Mouse (Mus musculus) intestine, embryonic 16.5 days (tissue): ENCODE data around the gene Lgi4. TPM values are rescaled to one million over a fixed set of nuclear protein-coding genes. Genes with fewer than 3 reads are reported as not detected.

Source experiments
- ATAC-seq: fragments of 200-750 bp; cut with Nextera tagmentation; 2 replicates; pipeline ENCODE4 v1.8.0; 2017; ENCODE audit warnings: moderate TSS enrichment, moderate library complexity
- H3K27ac ChIP-seq: fragments of 300-500 bp; sonication (generic); 2 replicates; pipeline ENCODE4 v1.5.1; 2014; ENCODE audit warnings: mild to moderate bottlenecking, low read length
- H3K27me3 ChIP-seq: fragments of 300-500 bp; sonication (generic); replicated peaks from 2 replicates; pipeline ENCODE4 v1.6.1; 2014; ENCODE audit warnings: low read length, control low read depth, mixed read lengths; ENCODE audit not compliant: control insufficient read depth, insufficient read depth
- H3K36me3 ChIP-seq: fragments of 300-500 bp; sonication (generic); 2 replicates; pipeline ENCODE4 v1.6.1; 2014; ENCODE audit warnings: low read length, control low read depth; ENCODE audit not compliant: control insufficient read depth, insufficient read depth
- H3K4me1 ChIP-seq: fragments of 300-500 bp; sonication (generic); 2 replicates; pipeline ENCODE4 v1.6.1; 2014; ENCODE audit warnings: low read length, control low read depth, mixed read lengths; ENCODE audit not compliant: control insufficient read depth, insufficient read depth
- H3K4me2 ChIP-seq: fragments of 300-500 bp; sonication (generic); 2 replicates; pipeline ENCODE4 v1.6.1; 2014; ENCODE audit warnings: low read depth, low read length, control low read depth
- H3K4me3 ChIP-seq: fragments of 300-500 bp; sonication (generic); 2 replicates; pipeline ENCODE4 v1.5.1; 2014; ENCODE audit warnings: mild to moderate bottlenecking, low read length
- H3K9ac ChIP-seq: fragments of 300-500 bp; sonication (generic); 2 replicates; pipeline ENCODE4 v1.6.1; 2014; ENCODE audit warnings: low read depth, low read length
- H3K9me3 ChIP-seq: fragments of 300-500 bp; sonication (generic); 2 replicates; pipeline ENCODE4 v1.6.1; 2016; ENCODE audit warnings: low read length, control low read depth; ENCODE audit not compliant: control insufficient read depth
- WGBS: fragments of 180-500 bp; shearing (Covaris S2); extraction: QIAGEN DNeasy Blood & Tissue Kit; methylation state at CpG from one replicate; pipeline ENCODE4 v1.1.7; 2014; 5-methylcytosine and 5-hydroxymethylcytosine counted together
- polyA plus RNA-seq: library from polyadenylated mRNA; unstranded; fragments of >200 nt; fragmentation: Nextera tagmentation; extraction: Ambion mirVana; gene quantifications from 2 replicates; pipeline ENCODE4 v1.2.1, GENCODE M21; 2015

The Lgi4 gene
- polyA plus RNA-seq: 0.83 and 1.4 TPM in 2 replicates

GRCm38 (mm10) chr7:31059108-31059507, at the start of gene Lgi4:
Lgi4 (plus strand) TSS chr7:31059342.
- H3K27ac ChIP-seq: peak within 1 kb of the TSS; percentile 37; the same call in 1 of the 2 replicates

GRCm38 (mm10) chr7:31012971-31013370, 46.2 kb upstream of the Lgi4 start:
- Histone ChIP-seq H3K4me1 (peaks cover 14% of the 10 kb centered on the region), H3K4me2 (no peak overlapping the region), H3K36me3 (no peaks in the 10 kb centered on the region), H3K9ac (no peak overlapping the region), H3K27ac (no peak overlapping the region), H3K4me3 (no peak overlapping the region), H3K9me3 (no peaks in the 10 kb centered on the region), H3K27me3 (no peaks in the 10 kb centered on the region)
- WGBS: 80% methylated on average over 5 of the region's 5 CpGs
- ATAC-seq: no peak

More at GRCm38 (mm10) chr7:31059108-31059507, at the start of gene Lgi4:
- ATAC-seq: peak; percentile 40
- Histone ChIP-seq H3K36me3 (no peaks in the 10 kb centered on the region), H3K9me3 (no peaks in the 10 kb centered on the region), H3K4me2 (no peak within 1 kb of the TSS), H3K27me3 (0 out of 2 replicates have a peak, but pooled peaks cover under 1% of the 10 kb centered on the region), H3K4me1 (peaks cover 13% of the 10 kb centered on the region), H3K9ac (0 out of 2 replicates have a peak within 1 kb of the TSS, but pooled peaks have one; percentile 14), H3K4me3 (no peak within 1 kb of the TSS)
- 3% methylated on average over 2 of the region's 2 CpGs for WGBS

GRCm38 (mm10) chr7:31017104-31017901, 41.8 kb upstream of the Lgi4 start:
- 31% methylated on average over 10 of the region's 10 CpGs for WGBS
- no peaks in the 10 kb centered on the region for H3K36me3 ChIP-seq
- peak; percentile 91 for ATAC-seq
- H3K9me3 ChIP-seq: no peaks in the 10 kb centered on the region
- peak overlapping the region; percentile 23; the same call in 1 of the 2 replicates for H3K4me2 ChIP-seq
- no peak overlapping the region for H3K4me3 ChIP-seq
- no peak overlapping the region; the same call in 1 of the 2 replicates for H3K27ac ChIP-seq
- H3K9ac ChIP-seq: no peak overlapping the region
- H3K4me1 ChIP-seq: peaks cover 9% of the 10 kb centered on the region
- no peaks in the 10 kb centered on the region for H3K27me3 ChIP-seq

GRCm38 (mm10) chr7:31028609-31029008, 30.5 kb upstream of the Lgi4 start:
- H3K27me3 ChIP-seq: no peaks in the 10 kb centered on the region
- no peak for ATAC-seq
- no peaks in the 10 kb centered on the region for H3K9me3 ChIP-seq
- H3K4me3 ChIP-seq: no peak overlapping the region
- 75% methylated on average over 8 of the region's 8 CpGs for WGBS
- no peak overlapping the region for H3K9ac ChIP-seq
- no peak overlapping the region for H3K4me2 ChIP-seq
- no peaks in the 10 kb centered on the region for H3K36me3 ChIP-seq
- no peaks in the 10 kb centered on the region for H3K4me1 ChIP-seq
- no peak overlapping the region for H3K27ac ChIP-seq

- Histone ChIP-seq H3K27ac (no peak overlapping the region), H3K4me1 (no peaks in the 10 kb centered on the region), H3K4me2 (no peak overlapping the region), H3K4me3 (no peak overlapping the region), H3K27me3 (no peaks in the 10 kb centered on the region), H3K9me3 (no peaks in the 10 kb centered on the region), H3K9ac (no peak overlapping the region), H3K36me3 (no peaks in the 10 kb centered on the region)
- no peak for ATAC-seq
- 67% methylated on average over 2 of the region's 2 CpGs for whole genome bisulfite sequencing
Observed at GRCm38 (mm10) chr7:31030717-31031116, 28.4 kb upstream of the Lgi4 start.

GRCm38 (mm10) chr7:31031731-31032130, 27.4 kb upstream of the Lgi4 start:
- Histone ChIP-seq H3K9me3 (no peaks in the 10 kb centered on the region), H3K27me3 (no peaks in the 10 kb centered on the region), H3K36me3 (no peaks in the 10 kb centered on the region), H3K9ac (no peak overlapping the region), H3K4me2 (no peak overlapping the region), H3K4me3 (no peak overlapping the region), H3K27ac (no peak overlapping the region), H3K4me1 (no peaks in the 10 kb centered on the region)
- ATAC-seq: no peak
- 75% methylated on average over 7 of the region's 7 CpGs for WGBS

- Histone ChIP-seq H3K36me3 (no peaks in the 10 kb centered on the region), H3K9me3 (no peaks in the 10 kb centered on the region), H3K4me2 (no peak overlapping the region), H3K4me1 (no peaks in the 10 kb centered on the region), H3K9ac (no peak overlapping the region), H3K27ac (no peak overlapping the region), H3K27me3 (no peaks in the 10 kb centered on the region), H3K4me3 (no peak overlapping the region)
- 61% methylated on average over 9 of the region's 9 CpGs for WGBS
- no peak for ATAC-seq
Observed at GRCm38 (mm10) chr7:31033409-31034165, 25.6 kb upstream of the Lgi4 start.

- WGBS: 64% methylated on average over 11 of the region's 11 CpGs
- H3K36me3 ChIP-seq: no peaks in the 10 kb centered on the region
- H3K4me2 ChIP-seq: no peak overlapping the region
- no peaks in the 10 kb centered on the region for H3K4me1 ChIP-seq
- no peak for ATAC-seq
- no peaks in the 10 kb centered on the region for H3K27me3 ChIP-seq
- no peak overlapping the region for H3K27ac ChIP-seq
- H3K4me3 ChIP-seq: no peak overlapping the region
- H3K9me3 ChIP-seq: no peaks in the 10 kb centered on the region
- no peak overlapping the region for H3K9ac ChIP-seq
Observed at GRCm38 (mm10) chr7:31034789-31035188, 24.4 kb upstream of the Lgi4 start.

- Histone ChIP-seq H3K4me2 (no peak overlapping the region), H3K9ac (no peak overlapping the region), H3K9me3 (no peaks in the 10 kb centered on the region), H3K4me1 (no peaks in the 10 kb centered on the region), H3K27me3 (no peaks in the 10 kb centered on the region), H3K36me3 (no peaks in the 10 kb centered on the region), H3K4me3 (no peak overlapping the region), H3K27ac (no peak overlapping the region)
- no peak for ATAC-seq
- WGBS: 81% methylated on average over 11 of the region's 11 CpGs
Observed at GRCm38 (mm10) chr7:31035291-31035690, 23.9 kb upstream of the Lgi4 start.
